Mouse (Mus musculus): ENCODE results near the gene Phc2. TPM values are rescaled to one million over a fixed set of nuclear protein-coding genes. Genes with fewer than 3 reads are reported as not detected.
A peak's percentile ranks its signal among the peaks of the same experiment; 100 is the strongest.

Phc2 gene
- polyA plus RNA-seq, 3 experiments from 2014 or later = 9.9 to 16.1 (median 15.0) TPM

- no peak for ATAC-seq
Observed at GRCm38 (mm10) chr4:128693207-128693606, 38.7 kb downstream of the Phc2 start.

GRCm38 (mm10) chr4:128694315-128694714 lies 39.8 kb downstream of the Phc2 start:
- ATAC-seq = no peak

GRCm38 (mm10) chr4:128695149-128695548 lies 40.6 kb downstream of the Phc2 start:
- no peak for ATAC-seq

GRCm38 (mm10) chr4:128698011-128698861 lies 43.7 kb downstream of the Phc2 start:
- no peak for ATAC-seq

GRCm38 (mm10) chr4:128699916-128700315 lies 45.4 kb downstream of the Phc2 start:
- no peak for ATAC-seq

- ATAC-seq = no peak
Observed at GRCm38 (mm10) chr4:128700543-128700942, 46.0 kb downstream of the Phc2 start.

- no peak for ATAC-seq
Observed at GRCm38 (mm10) chr4:128705138-128705720, 50.7 kb downstream of the Phc2 start.

GRCm38 (mm10) chr4:128706626-128707025 lies 52.1 kb downstream of the Phc2 start:
- ATAC-seq = no peak

GRCm38 (mm10) chr4:128707384-128707783 lies 52.9 kb downstream of the Phc2 start:
- ATAC-seq = no peak

- ATAC-seq = no peak
Observed at GRCm38 (mm10) chr4:128709061-128709780, 54.7 kb downstream of the Phc2 start.

GRCm38 (mm10) chr4:128709781-128710166 lies 55.3 kb downstream of the Phc2 start:
- ATAC-seq = no peak

GRCm38 (mm10) chr4:128710286-128710685 lies 55.8 kb downstream of the Phc2 start:
- ATAC-seq = no peak

- ATAC-seq = no peak
Observed at GRCm38 (mm10) chr4:128710800-128711199, 56.3 kb downstream of the Phc2 start.

- ATAC-seq = peak; percentile 91
Observed at GRCm38 (mm10) chr4:128711455-128712135, 57.1 kb downstream of the Phc2 start.

GRCm38 (mm10) chr4:128712136-128712655 lies 57.7 kb downstream of the Phc2 start:
- no peak for ATAC-seq

GRCm38 (mm10) chr4:128712941-128713340 lies 58.4 kb downstream of the Phc2 start:
- ATAC-seq = no peak

- no peak for ATAC-seq
Observed at GRCm38 (mm10) chr4:128715241-128716204, 61.0 kb downstream of the Phc2 start.

- ATAC-seq = no peak
Observed at GRCm38 (mm10) chr4:128716279-128716678, 61.8 kb downstream of the Phc2 start.

GRCm38 (mm10) chr4:128716731-128717130 lies 62.2 kb downstream of the Phc2 start:
- ATAC-seq = no peak

GRCm38 (mm10) chr4:128720110-128720509 lies 65.6 kb downstream of the Phc2 start:
- no peak for ATAC-seq

GRCm38 (mm10) chr4:128721061-128721648 lies 66.7 kb downstream of the Phc2 start:
- no peak for ATAC-seq

Measured in inflammation-experienced regulatory T-cells, adult 6 months (primary cell).